Mouse (Mus musculus): ENCODE data around the gene Tfap2e.

Gene Tfap2e

DNA sequence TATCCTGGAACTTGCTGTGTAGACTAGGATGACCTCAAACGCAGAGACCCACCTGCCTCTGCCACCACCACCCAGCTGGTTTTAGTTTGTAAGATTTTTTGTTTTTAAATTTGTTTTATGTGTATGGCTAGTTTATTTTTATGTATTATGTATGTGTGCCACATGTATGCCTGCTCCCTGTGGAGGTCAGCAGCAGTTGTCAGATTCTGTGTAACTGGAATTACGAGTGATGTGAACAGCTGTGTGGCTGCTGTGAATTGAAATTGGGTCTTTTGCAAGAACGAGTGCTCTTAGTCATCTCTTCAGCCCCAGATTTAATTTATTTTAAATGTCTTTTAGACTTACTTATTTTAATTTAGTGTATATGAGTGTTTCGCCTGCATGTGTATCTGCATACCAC lies 39.1 kb downstream of the Tfap2e start:
- no peak for DNase-seq (ENCODE audit: low spot score)

DNA sequence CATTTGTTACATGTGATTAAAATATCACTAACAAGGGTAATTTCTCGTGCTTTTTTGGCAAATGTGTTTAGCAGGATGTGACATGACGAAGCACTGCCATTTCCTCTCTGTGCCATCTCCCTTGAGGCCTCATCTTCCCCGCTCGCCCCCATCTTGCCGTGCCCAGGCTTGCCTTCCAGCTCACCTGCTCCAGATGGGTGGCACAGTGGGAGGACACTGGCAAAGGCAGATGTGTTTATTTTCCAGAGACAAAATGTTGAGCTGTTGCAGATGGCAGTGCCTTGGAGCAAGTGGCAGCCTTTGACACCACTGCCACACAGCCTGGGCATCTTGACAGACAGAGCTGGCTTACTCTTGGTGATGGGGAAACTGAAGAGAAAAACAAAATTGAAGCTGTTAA lies 43.0 kb downstream of the Tfap2e start:
- no peak for DNase-seq (ENCODE audit: low spot score)

DNA sequence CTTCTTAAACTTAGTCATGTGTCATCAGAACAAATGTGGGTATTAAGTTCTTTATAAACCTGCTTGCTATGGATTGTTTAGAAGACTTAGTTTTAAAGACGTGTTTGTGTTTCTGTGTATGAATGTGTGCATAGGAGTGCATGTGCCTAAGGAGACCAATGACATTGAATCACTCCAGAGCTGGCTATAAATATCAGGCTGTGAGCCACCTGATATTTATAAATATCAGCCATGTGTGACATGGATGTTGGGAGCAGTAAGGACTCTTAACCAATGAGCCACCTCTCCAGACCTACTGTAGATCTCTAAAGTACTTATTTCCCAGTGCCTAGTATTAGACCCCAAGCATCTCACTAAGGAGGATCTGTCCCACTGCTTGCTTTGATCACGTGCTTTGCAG lies 46.6 kb downstream of the Tfap2e start:
- DNase-seq (ENCODE audit: low spot score), result no peak

DNA sequence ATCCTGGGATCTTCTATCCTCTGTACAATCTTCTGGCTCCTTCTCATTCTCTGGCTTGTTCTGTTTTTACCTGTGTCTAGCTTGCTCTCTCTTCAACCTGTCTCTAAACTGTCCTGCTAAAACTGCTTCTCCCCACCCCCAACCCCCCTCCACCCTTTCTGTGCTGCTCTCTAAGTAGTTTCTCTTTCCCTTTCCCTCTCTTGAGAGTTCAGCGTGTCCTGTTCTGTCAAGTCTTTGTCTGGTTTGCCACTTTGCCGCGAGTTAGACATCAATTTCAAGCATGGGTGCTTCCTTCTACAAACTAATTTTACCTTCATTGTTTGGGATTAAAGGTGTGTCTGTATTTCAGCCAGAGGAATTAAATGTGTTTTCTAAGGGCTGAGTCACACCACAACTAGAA lies 53.0 kb downstream of the Tfap2e start:
- no peak for DNase-seq (ENCODE audit: low spot score)

DNA sequence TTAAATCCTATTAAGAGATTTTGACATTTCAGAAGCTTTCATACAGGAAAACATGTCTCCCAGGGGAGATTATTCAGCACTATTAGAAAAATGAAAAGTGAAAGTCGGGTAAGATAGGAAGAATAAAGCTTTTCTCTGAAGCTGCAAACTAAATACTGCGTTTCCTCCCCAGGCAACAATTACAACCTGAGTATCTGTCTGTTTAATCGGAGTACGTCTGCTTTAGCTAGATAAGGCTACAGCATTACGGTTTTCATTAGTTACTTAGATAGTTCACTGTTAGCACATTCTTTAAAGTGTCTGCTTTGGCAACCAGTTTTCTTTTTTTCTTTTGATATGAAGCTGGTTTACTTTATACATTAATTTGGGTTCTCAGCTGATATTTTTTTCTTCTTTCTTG lies 53.7 kb downstream of the Tfap2e start:
- DNase-seq (ENCODE audit: low spot score), result no peak

DNA sequence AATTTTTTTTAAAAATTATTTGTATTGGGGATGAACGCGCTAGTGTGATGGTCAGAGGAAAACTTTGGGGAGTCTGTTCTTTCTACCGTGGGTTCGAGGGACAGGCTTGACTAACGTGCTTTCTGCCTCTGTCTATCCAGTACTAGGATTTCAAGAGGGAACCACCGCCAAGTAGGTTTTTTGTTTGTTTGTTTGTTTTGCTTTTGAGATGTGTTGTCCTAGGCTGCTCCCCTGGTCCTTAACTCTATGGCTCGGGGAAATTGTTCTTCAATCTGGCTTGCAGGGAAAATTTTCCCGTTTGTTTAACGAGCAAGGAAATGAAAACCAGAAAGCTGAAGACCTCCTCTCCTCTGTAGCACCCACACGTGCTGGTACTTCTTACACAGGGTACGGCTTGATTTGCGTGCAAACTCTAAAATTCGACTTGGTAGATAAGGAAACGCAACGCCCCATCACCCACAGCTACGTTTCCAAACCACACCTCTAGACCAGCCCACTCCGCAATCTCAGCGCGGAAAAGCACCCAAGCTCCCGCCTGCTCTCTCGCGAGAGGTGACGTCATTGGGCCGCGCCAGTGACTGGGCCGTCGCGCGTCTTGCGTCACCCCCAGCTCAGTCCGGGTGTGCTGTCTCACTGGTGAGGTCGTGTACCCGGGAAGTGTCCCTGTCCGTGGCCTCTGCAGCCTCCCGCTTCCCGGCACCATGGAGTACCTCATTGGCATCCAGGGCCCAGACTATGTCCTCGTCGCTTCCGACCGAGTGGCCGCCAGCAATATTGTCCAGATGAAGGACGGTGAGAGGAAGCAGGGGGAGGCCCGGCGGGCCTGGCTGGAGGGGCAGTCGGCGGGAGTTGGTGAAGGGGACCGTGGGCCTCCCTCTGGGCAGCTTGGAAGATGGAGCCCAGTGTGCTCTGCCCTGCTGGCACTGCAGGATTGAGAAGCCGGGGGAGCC lies 58.7 kb downstream of the Tfap2e start, which contains the start of gene Psmb2:
TSS of gene Psmb2 (plus strand) at position 577 of the 950 bp plus-strand sequence.
- peak; percentile 99 for DNase-seq (ENCODE audit: low spot score)

DNA sequence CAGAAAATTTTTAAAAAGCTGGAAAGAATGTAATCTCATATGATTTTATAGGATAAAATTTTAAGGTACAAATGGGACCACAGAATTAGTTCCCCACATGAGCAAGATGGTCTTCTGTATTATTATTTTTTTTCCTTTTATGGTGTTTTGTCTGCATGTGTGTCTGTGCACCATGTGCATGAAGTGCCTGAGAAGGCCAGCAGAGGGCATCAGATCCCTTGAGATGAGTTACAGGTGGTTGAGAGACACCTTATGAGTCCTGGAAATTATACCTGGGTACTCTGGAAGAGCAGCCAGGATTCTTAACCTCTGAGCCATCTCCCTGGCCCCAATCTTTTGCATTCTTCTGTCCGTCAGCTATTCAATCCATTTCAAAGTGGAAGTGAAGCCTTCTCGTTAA lies 69.0 kb downstream of the Tfap2e start:
- DNase-seq (ENCODE audit: low spot score), result no peak

Measured in embryo, embryonic 10 days (tissue).